Mouse (Mus musculus) T-cell, adult 66 days (primary cell): ENCODE data around the gene Eprs. TPM values are rescaled to one million over a fixed set of nuclear protein-coding genes. Genes with fewer than 3 reads are reported as not detected.

Experiments
- total RNA-seq, 2 experiments: library from RNA; stranded (reverse); gene quantifications; 3 replicates in 1 of 2; 4 replicates in 1 of 2; pipeline ENCODE4 v1.2.4; 2023

Gene Eprs
- total RNA-seq = 100 to 1,000 TPM; 112 to 121 TPM

GRCm38 (mm10) chr1:185362677-185363520 lies at the start of gene Eprs:
Gene Eprs (plus strand): TSS chr1:185363044.

GRCm38 (mm10) chr1:185328721-185329610 lies 33.9 kb upstream of the Eprs start, which contains the start of gene Iars2:
Gene Iars2 (minus strand): TSS chr1:185329396.

GRCm38 (mm10) chr1:185331983-185332430 lies 30.8 kb upstream of the Eprs start, which contains the start of gene Bpnt1:
Gene Bpnt1 (plus strand): TSS chr1:185332149.

GRCm38 (mm10) chr1:185454575-185454954 lies 91.7 kb downstream of the Eprs start, which contains the start of gene Slc30a10:
Gene Slc30a10 (plus strand): TSS chr1:185454848.

Other genes starting within 250 kb of the Eprs start
- gene Rab3gap2, start 158.9 kb upstream of the Eprs start, total RNA-seq = 10 to 100 TPM; 41.9 to 49.0 TPM
- 10 to 100 TPM; 35.7 to 41.7 TPM for gene Iars2, start 33.6 kb upstream of the Eprs start, total RNA-seq
- gene Bpnt1, start 30.9 kb upstream of the Eprs start, total RNA-seq = 10 to 100 TPM; 20.4 to 25.0 TPM
- gene Slc30a10, start 91.8 kb downstream of the Eprs start, total RNA-seq = not detected